Mouse (Mus musculus): ENCODE measurements around the gene Mesd. TPM values are rescaled to one million over a fixed set of nuclear protein-coding genes. Genes with fewer than 3 reads are reported as not detected.

The Mesd gene
- total RNA-seq, 4 experiments from 2014 or later = 42.9 to 57.8 (median 53.9) TPM

- DNase-seq (ENCODE audit: low spot score) = no peak
Measured at GRCm38 (mm10) chr7:83913405-83913932, 29.2 kb downstream of the Mesd start.

GRCm38 (mm10) chr7:83913995-83914394 lies 29.7 kb downstream of the Mesd start:
- no peak for DNase-seq (ENCODE audit: low spot score)

DNA sequence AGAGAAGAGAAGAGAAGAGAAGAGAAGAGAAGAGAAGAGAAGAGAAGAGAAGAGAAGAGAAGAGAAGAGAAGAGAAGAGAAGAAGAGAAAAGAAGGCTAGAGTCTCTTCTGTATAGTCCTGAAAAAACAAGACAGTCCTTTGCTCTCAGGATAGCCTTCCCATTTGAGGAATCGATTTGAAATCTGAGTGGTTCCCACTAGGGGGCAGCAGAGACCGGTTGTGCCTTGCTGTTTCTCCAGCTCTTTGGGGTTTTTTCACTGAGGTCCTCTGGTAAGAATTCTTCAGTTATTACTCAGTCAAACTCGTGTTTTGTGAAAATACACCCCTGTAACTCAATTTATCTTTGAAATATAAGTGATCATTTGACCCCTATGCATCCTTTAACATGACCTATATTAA lies 30.3 kb downstream of the Mesd start:
- DNase-seq (ENCODE audit: low spot score) = peak; percentile 82

DNA sequence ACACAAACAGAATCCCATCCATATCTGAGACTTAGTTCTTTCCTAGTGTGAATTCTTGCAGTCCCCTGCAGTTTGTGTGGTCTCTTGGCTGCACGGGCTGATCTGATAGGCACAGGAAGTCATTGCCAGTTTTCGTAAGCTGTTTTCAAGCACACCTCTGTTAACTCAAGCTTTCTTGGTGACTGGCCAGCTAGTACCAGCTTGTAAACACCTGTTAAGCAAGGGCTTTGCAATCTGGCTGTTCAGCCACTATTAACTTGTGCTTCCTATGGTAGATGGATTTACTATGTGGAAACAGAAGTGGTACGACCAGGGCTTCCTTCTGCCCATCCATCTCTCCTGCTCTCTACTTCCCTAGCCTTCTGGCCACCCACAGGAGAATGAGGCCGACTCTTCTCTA lies 36.0 kb downstream of the Mesd start:
- DNase-seq (ENCODE audit: low spot score) = no peak

GRCm38 (mm10) chr7:83921637-83922036 lies 37.4 kb downstream of the Mesd start:
- DNase-seq (ENCODE audit: low spot score) = no peak

DNA sequence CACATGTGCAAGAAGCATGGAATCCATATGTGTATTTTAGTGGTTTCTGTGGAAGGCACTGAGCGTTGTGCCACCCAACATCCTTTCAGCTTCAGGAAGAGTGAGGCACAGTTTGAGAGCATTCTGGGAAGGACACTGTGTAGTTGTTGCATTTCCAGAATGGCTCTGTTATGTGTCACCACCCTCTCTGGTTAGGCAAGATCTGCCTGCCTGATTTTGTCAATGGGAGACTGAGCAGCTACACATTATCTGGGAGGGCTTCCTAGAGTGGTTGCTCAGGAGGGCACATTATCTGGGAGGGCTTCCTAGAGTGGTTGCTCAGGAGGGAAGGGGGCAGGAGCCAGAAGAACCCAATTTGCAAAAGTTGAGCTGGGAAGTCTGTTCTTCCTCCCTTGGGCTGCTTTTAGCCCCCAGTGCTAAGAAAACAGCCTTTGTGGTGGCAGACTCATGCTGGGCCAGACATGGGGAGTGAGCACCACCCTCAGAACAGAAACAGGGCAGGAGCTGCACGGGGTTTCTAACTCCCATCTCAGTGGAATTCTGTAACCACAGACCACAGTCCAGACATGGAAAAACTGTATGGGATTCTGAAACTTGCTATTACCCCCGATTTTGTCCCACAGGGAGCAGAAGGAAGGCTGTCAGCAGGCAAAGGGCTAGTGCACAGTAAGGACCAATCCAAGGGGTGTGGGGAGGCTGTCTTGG lies 54.9 kb downstream of the Mesd start:
- DNase-seq (ENCODE audit: low spot score) = no peak

- no peak for DNase-seq (ENCODE audit: low spot score)
Measured at GRCm38 (mm10) chr7:83940136-83940535, 55.9 kb downstream of the Mesd start.

GRCm38 (mm10) chr7:83941701-83942101 lies 57.4 kb downstream of the Mesd start:
- peak; percentile 13 for DNase-seq (ENCODE audit: low spot score)

- DNase-seq (ENCODE audit: low spot score) = no peak
Measured at GRCm38 (mm10) chr7:83948743-83949142, 64.5 kb downstream of the Mesd start.

DNA sequence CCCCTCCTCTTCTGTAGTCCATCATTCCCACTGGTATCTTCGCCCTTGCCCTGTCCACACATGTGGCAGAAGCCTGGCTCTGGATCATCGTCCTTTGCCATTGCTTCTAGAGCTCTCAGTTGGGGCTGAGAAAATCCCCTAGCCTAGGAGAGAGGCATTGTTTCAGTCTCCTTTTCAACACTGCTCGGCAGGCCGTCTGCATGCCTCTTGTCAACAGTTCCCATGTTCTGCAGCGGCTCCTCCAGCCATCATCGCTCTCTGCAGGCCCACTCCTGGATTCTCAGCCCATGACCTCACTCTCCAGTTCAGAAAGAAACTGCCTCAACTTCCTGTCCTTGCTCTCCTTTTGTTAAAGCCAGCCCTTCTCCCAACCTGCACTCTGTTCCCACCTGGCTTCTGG lies 65.4 kb downstream of the Mesd start:
- DNase-seq (ENCODE audit: low spot score) = no peak

Other genes starting within 250 kb of the Mesd start
- gene Il16, start 138.7 kb upstream of the Mesd start, total RNA-seq (2022) = 1 to 10 TPM; 6.3 to 7.6 (median 7.4) TPM
- not detected for gene Cfap161, start 89.6 kb upstream of the Mesd start, total RNA-seq (2022)
- gene Tlnrd1, start 161 bp upstream of the Mesd start, total RNA-seq (2022) = 1 to 10 TPM; 5.0 to 7.7 (median 6.1) TPM
- under 1 TPM in 2 of 4 experiments, not detected in 2; 0.05 to 0.09 TPM for gene Cemip, start 202.0 kb downstream of the Mesd start, total RNA-seq (2022)

Data from heart, adult 8-10 months (tissue).